Mouse (Mus musculus) embryonic facial prominence, embryonic 14.5 days (tissue): ENCODE measurements at regions not wholly inside any gene's neighbourhood (a gene's known extent, or its start where the extent isn't known, plus 50 kb on each side); places are given as distances from the start of the nearest gene placed in this dataset.

Source experiments
- ATAC-seq: fragments of 200-750 bp; cut with Nextera tagmentation; 2 replicates; pipeline ENCODE4 v1.8.0; 2017; ENCODE audit warnings: low read depth, moderate number of reproducible peaks, moderate TSS enrichment
- DNase-seq: peaks from one replicate; pipeline ENCODE4 v3.0.0-alpha.2; 2015; ENCODE audit warnings: low spot score
- H3K27ac ChIP-seq: fragments of 300-500 bp; sonication (generic); replicated peaks from 2 replicates; pipeline ENCODE4 v1.5.1; 2014; ENCODE audit warnings: low read depth, mild to moderate bottlenecking, low read length, moderate library complexity
- H3K27me3 ChIP-seq: fragments of 300-500 bp; sonication (generic); replicated peaks from 2 replicates; pipeline ENCODE4 v1.6.1; 2014; ENCODE audit warnings: low read length; ENCODE audit not compliant: control insufficient read depth, insufficient read depth
- H3K36me3 ChIP-seq: fragments of 300-500 bp; sonication (generic); 2 replicates; pipeline ENCODE4 v1.6.1; 2014; ENCODE audit warnings: low read length, mixed read lengths; ENCODE audit not compliant: control insufficient read depth, insufficient read depth
- H3K4me1 ChIP-seq: fragments of 300-500 bp; sonication (generic); 2 replicates; pipeline ENCODE4 v1.6.1; 2014; ENCODE audit warnings: antibody characterized with exemption, low read length; ENCODE audit not compliant: control insufficient read depth, insufficient read depth
- H3K4me2 ChIP-seq: fragments of 300-500 bp; sonication (generic); 2 replicates; pipeline ENCODE4 v1.6.1; 2014; ENCODE audit warnings: low read depth, mild to moderate bottlenecking, low read length, moderate library complexity, mixed read lengths
- H3K4me3 ChIP-seq: fragments of 300-500 bp; sonication (generic); 2 replicates; pipeline ENCODE4 v1.5.1; 2014; ENCODE audit warnings: low read depth, mild to moderate bottlenecking, low read length
- H3K9ac ChIP-seq: fragments of 300-500 bp; sonication (generic); 2 replicates; pipeline ENCODE4 v1.6.1; 2014; ENCODE audit warnings: low read depth, mild to moderate bottlenecking, low read length, moderate library complexity, mixed read lengths
- H3K9me3 ChIP-seq: fragments of 300-500 bp; sonication (generic); 2 replicates; pipeline ENCODE4 v1.6.1; 2016; ENCODE audit warnings: low read length; ENCODE audit not compliant: control insufficient read depth
- WGBS: fragments of 180-500 bp; shearing (Covaris S2); extraction: QIAGEN DNeasy Blood & Tissue Kit; methylation state at CpG from one replicate; pipeline ENCODE4 v1.1.7; 2014; 5-methylcytosine and 5-hydroxymethylcytosine counted together

- no peak overlapping the region for H3K9ac ChIP-seq
- DNase-seq = peak; percentile 8
- ATAC-seq = no peak
- WGBS = 58% methylated on average over 4 of the region's 4 CpGs
- no peaks in the 10 kb centered on the region for H3K4me1 ChIP-seq
- H3K27ac ChIP-seq = no peak overlapping the region
- no peaks in the 10 kb centered on the region for H3K36me3 ChIP-seq
- H3K9me3 ChIP-seq = no peaks in the 10 kb centered on the region
- no peak overlapping the region for H3K4me3 ChIP-seq
- H3K4me2 ChIP-seq = no peak overlapping the region
- H3K27me3 ChIP-seq = no peaks in the 10 kb centered on the region
These were observed 1435.3 kb upstream of the Gm12353 start for GRCm38 (mm10) chr4:18169855-18170508.

- WGBS = 66% methylated on average over 2 of the region's 2 CpGs
- DNase-seq (no peak), ATAC-seq (no peak)
- no peaks in the 10 kb centered on the region for H3K36me3 ChIP-seq
- H3K4me1 ChIP-seq = no peaks in the 10 kb centered on the region
- no peak overlapping the region for H3K9ac ChIP-seq
- no peaks in the 10 kb centered on the region for H3K9me3 ChIP-seq
- H3K4me3 ChIP-seq = no peak overlapping the region
- H3K27me3 ChIP-seq = no peaks in the 10 kb centered on the region
- peak overlapping the region; percentile 28; the same call in 1 of the 2 replicates for H3K27ac ChIP-seq
- H3K4me2 ChIP-seq = no peak overlapping the region
These were observed 1434.4 kb upstream of the Gm12353 start for GRCm38 (mm10) chr4:18170862-18171261.

- no peak overlapping the region for H3K27ac ChIP-seq
- H3K4me3 ChIP-seq = no peak overlapping the region
- no peak for ATAC-seq
- no peaks in the 10 kb centered on the region for H3K9me3 ChIP-seq
- no peaks in the 10 kb centered on the region for H3K27me3 ChIP-seq
- 71% methylated on average over 7 of the region's 7 CpGs for WGBS
- no peak overlapping the region for H3K9ac ChIP-seq
- no peak for DNase-seq
- no peaks in the 10 kb centered on the region for H3K4me1 ChIP-seq
- no peak overlapping the region for H3K4me2 ChIP-seq
- no peaks in the 10 kb centered on the region for H3K36me3 ChIP-seq
These were observed 1424.3 kb upstream of the Gm12353 start for GRCm38 (mm10) chr4:18180870-18181447.
